Mouse (Mus musculus) lung, embryonic 14.5 days (tissue): Measurements from ENCODE around the gene Caskin1. TPM values are rescaled to one million over a fixed set of nuclear protein-coding genes. Genes with fewer than 3 reads are reported as not detected.

Source experiments
- ATAC-seq: fragments of 200-750 bp; cut with Nextera tagmentation; 2 replicates; pipeline ENCODE4 v1.8.0; 2017; ENCODE audit warnings: mild to moderate bottlenecking, moderate TSS enrichment, moderate library complexity; ENCODE audit not compliant: insufficient read depth
- DNase-seq: peaks from one replicate; pipeline ENCODE4 v3.0.0-alpha.2; 2015
- H3K27ac ChIP-seq: fragments of 300-500 bp; sonication (generic); 2 replicates; pipeline ENCODE4 v1.5.1; 2014; ENCODE audit warnings: low read depth, mild to moderate bottlenecking, moderate library complexity
- H3K27me3 ChIP-seq: fragments of 300-500 bp; sonication (generic); 2 replicates; pipeline ENCODE4 v1.6.1; 2014; ENCODE audit warnings: low read length, control low read depth; ENCODE audit not compliant: insufficient read depth
- H3K36me3 ChIP-seq: fragments of 300-500 bp; sonication (generic); 2 replicates; pipeline ENCODE4 v1.6.1; 2014; ENCODE audit warnings: control low read depth; ENCODE audit not compliant: insufficient read depth
- H3K4me1 ChIP-seq: fragments of 300-500 bp; sonication (generic); 2 replicates; pipeline ENCODE4 v1.6.1; 2014; ENCODE audit warnings: antibody characterized with exemption, control low read depth; ENCODE audit not compliant: insufficient read depth
- H3K4me2 ChIP-seq: fragments of 300-500 bp; sonication (generic); 2 replicates; pipeline ENCODE4 v1.6.1; 2014; ENCODE audit warnings: mild to moderate bottlenecking
- H3K4me3 ChIP-seq: fragments of 300-500 bp; sonication (generic); 2 replicates; pipeline ENCODE4 v1.5.1; 2014; ENCODE audit warnings: low read depth, low read length
- H3K9ac ChIP-seq: fragments of 300-500 bp; sonication (generic); 2 replicates; pipeline ENCODE4 v1.6.1; 2014
- H3K9me3 ChIP-seq: fragments of 300-500 bp; sonication (generic); 2 replicates; pipeline ENCODE4 v1.6.1; 2016; ENCODE audit warnings: low read depth, low read length, control low read depth
- CTCF ChIP-seq: IDR thresholded peaks from 2 replicates; pipeline ENCODE4 v1.5.1; 2016; ENCODE audit warnings: antibody characterized with exemption, low read depth
- WGBS: fragments of 180-500 bp; shearing (Covaris S2); extraction: QIAGEN DNeasy Blood & Tissue Kit; methylation state at CpG from one replicate; pipeline ENCODE4 v1.1.7; 2014; 5-methylcytosine and 5-hydroxymethylcytosine counted together
- polyA plus RNA-seq: library from polyadenylated mRNA; unstranded; fragments of >200 nt; fragmentation: Nextera tagmentation; extraction: Ambion mirVana; gene quantifications from 2 replicates; pipeline ENCODE4 v1.2.1, GENCODE M21; 2014

The Caskin1 gene
- polyA plus RNA-seq, 1 experiment from 2014 or later: 0.93 TPM

DNA sequence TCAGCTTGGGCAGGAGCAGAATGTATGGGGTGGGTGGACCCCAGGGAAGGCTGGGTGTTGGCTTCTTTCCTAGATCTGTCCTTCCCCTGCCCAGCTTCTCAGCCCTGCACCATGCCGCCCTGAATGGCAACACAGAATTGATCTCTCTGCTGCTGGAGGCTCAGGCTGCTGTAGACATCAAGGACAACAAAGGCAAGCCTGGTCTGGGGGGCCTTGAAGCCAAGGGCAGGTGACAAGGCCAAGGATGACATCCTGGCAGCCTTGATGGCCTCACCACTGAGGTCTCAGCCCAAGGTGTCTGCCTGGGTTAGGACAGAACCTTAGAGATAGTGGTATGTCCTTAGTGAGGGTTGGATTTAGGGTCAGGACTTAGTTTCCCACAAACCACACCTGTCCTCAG, 7.6 kb downstream of the Caskin1 start:
- no peak overlapping the region for H3K9ac ChIP-seq
- no peak for ATAC-seq
- WGBS: 64% methylated on average over 1 of the region's 1 CpGs

DNA sequence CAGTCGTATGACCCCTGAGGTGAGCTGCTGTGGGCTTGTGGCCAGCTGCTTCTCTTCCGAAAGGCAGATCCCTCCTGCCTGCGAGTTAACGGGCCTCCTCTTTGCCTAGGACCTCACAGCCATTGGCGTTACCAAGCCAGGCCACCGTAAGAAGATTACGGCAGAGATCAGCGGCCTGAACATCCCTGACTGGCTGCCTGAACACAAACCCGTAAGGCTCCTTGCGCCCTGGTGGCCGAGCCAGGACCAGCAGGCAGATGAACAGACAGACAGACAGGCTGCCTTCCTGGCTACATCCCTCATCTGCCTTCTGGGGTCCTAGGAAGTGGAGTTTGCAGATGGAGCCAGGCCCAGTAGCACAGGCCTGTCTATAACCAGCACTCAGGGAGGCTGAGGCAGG, 13.8 kb downstream of the Caskin1 start:
- no peak overlapping the region for H3K4me2 ChIP-seq
- TF ChIP-seq CTCF: peak; percentile 50
- H3K27ac ChIP-seq: no peak overlapping the region
- no peaks in the 10 kb centered on the region; the same call in 1 of the 2 replicates for H3K27me3 ChIP-seq
- H3K9ac ChIP-seq: no peak overlapping the region
- H3K36me3 ChIP-seq: no peaks in the 10 kb centered on the region
- H3K4me1 ChIP-seq: no peaks in the 10 kb centered on the region
- H3K4me3 ChIP-seq: no peak overlapping the region
- no peaks in the 10 kb centered on the region for H3K9me3 ChIP-seq
- WGBS: 37% methylated on average over 11 of the region's 11 CpGs
- ATAC-seq (no peak), DNase-seq (no peak)

More for the DNA sequence above, 7.6 kb downstream of the Caskin1 start:
- Histone ChIP-seq H3K9me3 (no peaks in the 10 kb centered on the region), H3K27ac (no peak overlapping the region), H3K4me1 (no peaks in the 10 kb centered on the region), H3K36me3 (no peaks in the 10 kb centered on the region), H3K4me2 (no peak overlapping the region), H3K4me3 (no peak overlapping the region), H3K27me3 (no peaks in the 10 kb centered on the region)
- TF ChIP-seq CTCF: no peak
- DNase-seq: no peak

DNA sequence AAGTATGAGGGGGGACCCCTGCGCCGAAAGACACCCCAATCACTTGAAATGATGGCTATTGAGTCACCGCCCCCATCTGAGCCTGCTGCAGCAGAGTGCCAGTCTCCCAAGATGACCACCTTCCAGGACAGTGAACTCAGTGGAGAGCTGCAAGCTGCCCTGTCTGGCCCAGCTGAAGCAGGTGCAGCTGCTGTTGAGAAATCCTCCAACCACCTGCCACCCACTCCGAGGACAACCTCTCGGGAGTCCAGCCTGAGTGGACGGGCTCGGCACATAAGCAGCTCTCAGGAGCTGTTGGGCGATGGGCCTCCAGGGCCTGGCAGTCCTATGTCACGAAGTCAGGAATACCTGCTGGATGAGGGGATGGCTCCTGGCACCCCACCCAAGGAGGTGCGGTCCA, 15.7 kb downstream of the Caskin1 start:
- H3K9me3 ChIP-seq: no peaks in the 10 kb centered on the region
- no peaks in the 10 kb centered on the region for H3K4me1 ChIP-seq
- DNase-seq (no peak), ATAC-seq (no peak)
- WGBS: 86% methylated on average over 10 of the region's 10 CpGs
- no peak overlapping the region for H3K9ac ChIP-seq
- peaks cover 15% of the 10 kb centered on the region for H3K36me3 ChIP-seq
- no peaks in the 10 kb centered on the region; the same call in 1 of the 2 replicates for H3K27me3 ChIP-seq
- H3K4me3 ChIP-seq: no peak overlapping the region
- H3K4me2 ChIP-seq: no peak overlapping the region
- TF ChIP-seq CTCF: no peak
- no peak overlapping the region for H3K27ac ChIP-seq

DNA sequence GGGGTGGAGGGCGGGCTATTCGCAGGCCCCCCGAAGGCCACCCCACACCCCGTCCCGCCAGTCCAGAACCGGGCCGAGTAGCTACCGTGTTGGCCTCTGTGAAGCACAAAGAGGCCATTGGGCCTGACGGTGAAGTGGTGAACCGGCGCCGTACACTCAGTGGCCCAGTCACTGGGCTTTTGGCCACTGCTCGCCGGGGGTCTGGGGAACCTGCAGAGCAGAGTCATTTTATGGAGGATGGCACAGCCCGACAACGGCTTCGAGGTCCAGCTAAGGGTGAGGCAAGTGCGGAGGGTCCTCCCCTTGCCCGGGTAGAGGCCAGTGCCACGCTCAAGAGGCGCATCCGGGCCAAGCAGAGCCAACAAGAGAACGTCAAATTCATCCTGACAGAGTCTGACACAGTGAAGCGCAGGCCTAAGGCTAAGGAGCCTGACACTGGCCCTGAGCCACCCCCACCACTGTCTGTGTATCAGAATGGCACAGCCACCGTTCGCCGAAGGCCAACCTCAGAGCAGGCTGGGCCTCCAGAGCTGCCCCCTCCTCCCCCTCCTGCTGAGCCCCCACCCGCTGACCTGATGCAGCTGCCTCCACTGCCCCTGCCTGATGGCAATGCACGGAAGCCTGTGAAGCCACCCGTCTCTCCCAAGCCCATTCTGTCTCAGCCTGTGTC, 17.0 kb downstream of the Caskin1 start:
- Histone ChIP-seq H3K9ac (no peak overlapping the region), H3K27ac (no peak overlapping the region), H3K4me1 (no peaks in the 10 kb centered on the region), H3K36me3 (peaks cover 28% of the 10 kb centered on the region), H3K4me3 (no peak overlapping the region), H3K9me3 (no peaks in the 10 kb centered on the region), H3K27me3 (no peaks in the 10 kb centered on the region; the same call in 1 of the 2 replicates), H3K4me2 (no peak overlapping the region)
- 88% methylated on average over 30 of the region's 30 CpGs for whole genome bisulfite sequencing
- TF ChIP-seq CTCF: no peak
- DNase-seq: no peak
- ATAC-seq: no peak

DNA sequence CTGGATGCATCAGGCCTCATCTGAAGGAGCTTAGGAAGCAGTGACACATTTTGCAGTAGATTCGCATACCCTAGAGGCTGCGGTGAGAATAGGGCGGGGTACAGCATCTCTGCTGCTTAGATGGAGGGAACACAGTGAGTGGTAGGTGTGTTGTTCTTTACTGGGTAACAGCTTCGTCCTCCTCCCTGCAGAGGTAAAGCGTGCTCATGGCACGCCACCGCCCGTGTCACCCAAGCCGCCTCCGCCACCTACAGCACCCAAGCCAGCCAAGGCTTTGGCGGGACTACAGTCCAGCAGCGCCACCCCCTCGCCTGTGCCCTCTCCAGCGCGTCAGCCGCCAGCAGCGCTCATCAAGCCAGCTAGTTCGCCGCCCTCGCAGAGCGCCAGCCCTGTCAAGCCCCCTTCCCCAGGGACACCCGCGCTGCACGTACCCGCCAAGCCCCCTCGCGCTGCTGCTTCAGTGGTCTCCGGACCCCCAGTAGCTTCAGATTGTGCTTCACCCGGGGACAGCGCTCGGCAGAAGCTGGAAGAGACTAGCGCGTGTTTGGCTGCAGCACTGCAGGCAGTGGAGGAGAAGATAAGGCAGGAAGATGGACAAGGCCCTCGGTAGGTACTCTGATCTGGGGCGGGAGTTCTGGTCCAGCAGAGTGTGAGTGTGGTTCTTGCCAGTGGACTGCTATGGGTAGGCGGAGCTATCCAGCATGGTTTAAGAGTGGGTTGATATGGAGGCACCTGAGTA, 18.1 kb downstream of the Caskin1 start:
- TF ChIP-seq CTCF: no peak
- no peaks in the 10 kb centered on the region; the same call in 1 of the 2 replicates for H3K27me3 ChIP-seq
- H3K9ac ChIP-seq: peak overlapping the region; percentile 20; the same call in 1 of the 2 replicates
- DNase-seq: no peak
- H3K27ac ChIP-seq: no peak overlapping the region
- H3K4me2 ChIP-seq: peak overlapping the region; percentile 47
- WGBS: 23% methylated on average over 36 of the region's 36 CpGs
- no peaks in the 10 kb centered on the region for H3K4me1 ChIP-seq
- peak overlapping the region; percentile 4; the same call in 1 of the 2 replicates for H3K4me3 ChIP-seq
- H3K36me3 ChIP-seq: peaks cover 39% of the 10 kb centered on the region
- no peaks in the 10 kb centered on the region for H3K9me3 ChIP-seq
- 0 out of 2 replicates have a peak, but pooled peaks have one; percentile 18 for ATAC-seq

DNA sequence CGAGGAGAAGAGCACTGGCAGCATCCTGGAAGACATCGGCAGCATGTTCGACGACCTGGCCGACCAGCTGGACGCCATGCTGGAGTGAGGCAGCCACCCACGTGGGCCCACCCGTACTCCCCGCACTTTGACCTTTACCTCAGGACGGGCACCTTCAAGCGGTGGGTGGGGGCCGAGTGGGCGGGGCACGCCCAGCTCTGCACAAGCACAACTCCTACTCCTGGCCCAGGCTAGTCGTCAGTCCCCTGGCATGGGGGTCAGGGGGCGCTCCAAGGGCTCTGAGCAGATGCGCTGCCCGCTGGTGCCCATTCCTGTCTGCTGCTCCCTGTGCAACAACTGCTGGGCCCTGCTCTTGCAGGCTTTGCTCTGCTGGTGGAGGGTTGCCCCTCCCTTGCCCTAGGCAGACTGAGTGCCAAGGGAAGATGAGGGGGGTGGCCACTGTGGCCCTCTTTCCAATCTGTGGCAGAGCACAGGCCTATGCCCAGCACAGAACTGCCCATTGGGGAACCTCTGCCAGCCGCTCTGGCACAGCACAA, 18.8 kb downstream of the Caskin1 start:
- H3K4me1 ChIP-seq: no peaks in the 10 kb centered on the region
- H3K4me3 ChIP-seq: 0 out of 2 replicates have a peak overlapping the region, but pooled peaks have one; percentile 4
- H3K4me2 ChIP-seq: no peak overlapping the region
- H3K36me3 ChIP-seq: peaks cover 46% of the 10 kb centered on the region
- no peak overlapping the region for H3K27ac ChIP-seq
- H3K9me3 ChIP-seq: no peaks in the 10 kb centered on the region
- H3K9ac ChIP-seq: no peak overlapping the region
- ATAC-seq (0 out of 2 replicates have a peak, but pooled peaks have one; percentile 30), DNase-seq (no peak)
- no peak for TF ChIP-seq CTCF
- WGBS: 38% methylated on average over 19 of the region's 19 CpGs
- no peaks in the 10 kb centered on the region; the same call in 1 of the 2 replicates for H3K27me3 ChIP-seq

DNA sequence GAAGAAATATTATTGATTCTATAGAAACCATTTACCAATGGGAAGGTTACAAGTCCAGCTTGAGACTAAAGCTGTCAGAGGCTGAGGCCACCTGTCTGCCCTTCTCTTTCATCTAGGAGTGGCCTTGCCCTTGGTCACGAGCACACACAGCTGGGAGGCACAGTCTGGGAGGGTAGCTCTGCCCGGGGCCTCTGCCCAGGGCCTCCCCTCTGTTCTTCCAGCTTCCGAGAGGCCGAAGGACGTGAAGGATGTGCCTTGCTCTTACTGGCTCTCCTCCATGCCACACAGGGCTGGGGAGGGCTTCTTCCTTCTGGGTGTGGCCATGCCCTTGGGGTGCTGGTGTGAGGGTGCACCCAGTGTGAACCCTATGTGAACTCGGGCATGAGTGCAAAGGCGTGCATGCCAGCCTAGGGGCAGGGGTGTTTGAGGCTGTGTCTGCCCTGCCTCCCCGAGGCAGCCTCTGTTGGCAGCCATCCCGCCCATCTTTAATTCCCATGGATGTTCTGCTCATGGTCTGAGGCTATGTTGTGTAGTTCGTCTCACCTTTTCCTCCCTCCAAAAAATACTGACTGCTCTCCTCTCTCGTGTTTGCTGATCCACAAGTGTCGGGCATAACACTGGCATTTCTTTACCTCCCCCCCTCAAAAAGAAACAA, 19.5 kb downstream of the Caskin1 start:
- no peaks in the 10 kb centered on the region; the same call in 1 of the 2 replicates for H3K27me3 ChIP-seq
- 77% methylated on average over 12 of the region's 12 CpGs for WGBS
- no peak overlapping the region for H3K4me2 ChIP-seq
- peaks cover 50% of the 10 kb centered on the region for H3K36me3 ChIP-seq
- H3K9ac ChIP-seq: no peak overlapping the region
- H3K9me3 ChIP-seq: no peaks in the 10 kb centered on the region
- no peak for DNase-seq
- no peak for ATAC-seq
- H3K4me1 ChIP-seq: no peaks in the 10 kb centered on the region
- TF ChIP-seq CTCF: no peak
- no peak overlapping the region for H3K27ac ChIP-seq
- no peak overlapping the region for H3K4me3 ChIP-seq
